Mouse (Mus musculus) spleen, adult 2 months (tissue): ENCODE results near the gene Zwint.

Experiments
- CTCF ChIP-seq: fragments of 200-500 bp; IDR thresholded peaks from 2 replicates; pipeline ENCODE4 v1.5.1; 2011; ENCODE audit warnings: mild to moderate bottlenecking, inconsistent platforms; ENCODE audit not compliant: insufficient read depth, insufficient read length, insufficient replicate concordance; ENCODE audit errors: extremely low read depth
- POLR2A ChIP-seq: fragments of 200-500 bp; IDR thresholded peaks from 2 replicates; pipeline ENCODE4 v1.6.1; 2011; ENCODE audit warnings: low read depth, low read length, inconsistent platforms

DNA sequence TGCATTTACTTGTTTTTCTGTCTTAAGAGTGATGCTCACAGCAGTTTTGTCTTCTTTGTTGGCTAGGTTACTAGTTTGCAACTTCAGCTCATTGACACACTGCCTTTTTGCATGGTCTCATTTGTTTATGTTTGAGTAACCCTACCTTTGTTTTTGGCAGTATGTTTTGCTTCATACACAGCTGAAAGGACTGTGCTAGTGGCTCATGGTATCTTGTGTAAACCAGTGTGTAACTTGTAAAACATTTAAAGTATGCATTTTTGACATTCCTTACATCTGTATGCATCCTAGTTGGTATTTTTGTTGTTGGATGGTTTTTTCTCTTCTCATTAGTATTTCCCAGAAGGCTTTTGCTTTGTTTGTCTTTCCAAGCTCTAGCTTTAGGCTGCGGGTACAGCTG is 5.7 kb downstream of the Zwint start:
- TF ChIP-seq CTCF (no peak), POLR2A (no peak)
